Mouse (Mus musculus) testis, adult 2 months (tissue): ENCODE measurements around the gene Hcls1. TPM values are rescaled to one million over a fixed set of nuclear protein-coding genes. Genes with fewer than 3 reads are reported as not detected.

ENCODE experiments used
- H3K27ac ChIP-seq: fragments of 200-500 bp; 2 replicates; pipeline ENCODE4 v1.5.1; 2012; ENCODE audit warnings: low read depth, low read length; ENCODE audit not compliant: control insufficient read depth, insufficient read depth
- H3K27me3 ChIP-seq: fragments of 200-500 bp; 2 replicates; pipeline ENCODE4 v1.6.1; 2012; ENCODE audit warnings: mild to moderate bottlenecking, low read length, moderate library complexity; ENCODE audit not compliant: control insufficient read depth, insufficient read depth
- H3K36me3 ChIP-seq: fragments of 200-500 bp; 2 replicates; pipeline ENCODE4 v1.6.1; 2012; ENCODE audit warnings: mild to moderate bottlenecking, low read length; ENCODE audit not compliant: control insufficient read depth, insufficient read depth
- H3K4me1 ChIP-seq: fragments of 200-500 bp; 2 replicates; pipeline ENCODE4 v1.6.1; 2012; ENCODE audit warnings: low read length; ENCODE audit not compliant: control insufficient read depth, insufficient read depth
- H3K4me3 ChIP-seq: fragments of 200-500 bp; 2 replicates; pipeline ENCODE4 v1.5.1; 2012; ENCODE audit warnings: low read depth, mild to moderate bottlenecking, low read length, moderate library complexity, mixed read lengths; ENCODE audit not compliant: control insufficient read depth
- CTCF ChIP-seq: fragments of 200-500 bp; IDR thresholded peaks from 2 replicates; pipeline ENCODE4 v1.5.1; 2012; ENCODE audit warnings: low read depth, mild to moderate bottlenecking, inconsistent platforms, low read length, moderate library complexity; ENCODE audit not compliant: control insufficient read depth, insufficient read depth, insufficient replicate concordance
- POLR2A ChIP-seq: fragments of 200-500 bp; IDR thresholded peaks from 2 replicates; pipeline ENCODE4 v1.6.1; 2012; ENCODE audit warnings: low read depth, mild to moderate bottlenecking, inconsistent platforms, low read length, moderate library complexity; ENCODE audit not compliant: control insufficient read depth
- polyA plus RNA-seq: library from polyadenylated mRNA; depleted of rRNA; stranded (reverse); fragments of >200 nt; gene quantifications from 2 replicates; pipeline ENCODE4 v1.2.3, GENCODE M21; 2012

The Hcls1 gene
- polyA plus RNA-seq, 1 experiment = 0.75 TPM

DNA sequence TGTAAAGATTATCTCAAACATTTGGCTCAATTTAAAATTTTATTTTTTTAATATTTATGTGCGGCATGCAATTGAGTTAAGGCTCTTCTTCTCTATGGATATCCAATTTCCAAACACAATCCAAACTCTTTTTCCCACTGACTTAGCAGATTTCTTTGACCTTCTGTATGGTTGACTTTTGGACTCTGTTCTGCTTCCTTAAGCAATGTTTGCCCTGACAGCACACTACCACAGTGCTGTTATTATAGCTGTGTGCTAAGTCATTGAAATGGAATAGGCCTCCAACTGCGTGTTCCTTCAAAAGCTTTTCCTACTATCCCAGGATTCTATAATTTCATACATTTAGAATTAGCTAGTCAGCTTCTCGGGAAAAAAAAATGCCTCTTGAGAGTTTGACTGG is 8.8 kb downstream of the Hcls1 start:
- no peaks in the 10 kb centered on the region for H3K27me3 ChIP-seq
- TF ChIP-seq CTCF (no peak), POLR2A (no peak)

GRCm38 (mm10) chr16:36944895-36945424 is 10.2 kb downstream of the Hcls1 start:
- no peaks in the 10 kb centered on the region for H3K36me3 ChIP-seq
- H3K4me3 ChIP-seq = no peak overlapping the region
- no peaks in the 10 kb centered on the region for H3K27me3 ChIP-seq
- no peak overlapping the region for H3K27ac ChIP-seq
- TF ChIP-seq POLR2A = no peak
- TF ChIP-seq CTCF = no peak
- no peaks in the 10 kb centered on the region for H3K4me1 ChIP-seq

More for the DNA sequence above, 8.8 kb downstream of the Hcls1 start:
- H3K27ac ChIP-seq = no peak overlapping the region
- no peaks in the 10 kb centered on the region for H3K4me1 ChIP-seq
- no peaks in the 10 kb centered on the region for H3K36me3 ChIP-seq
- H3K4me3 ChIP-seq = no peak overlapping the region

DNA sequence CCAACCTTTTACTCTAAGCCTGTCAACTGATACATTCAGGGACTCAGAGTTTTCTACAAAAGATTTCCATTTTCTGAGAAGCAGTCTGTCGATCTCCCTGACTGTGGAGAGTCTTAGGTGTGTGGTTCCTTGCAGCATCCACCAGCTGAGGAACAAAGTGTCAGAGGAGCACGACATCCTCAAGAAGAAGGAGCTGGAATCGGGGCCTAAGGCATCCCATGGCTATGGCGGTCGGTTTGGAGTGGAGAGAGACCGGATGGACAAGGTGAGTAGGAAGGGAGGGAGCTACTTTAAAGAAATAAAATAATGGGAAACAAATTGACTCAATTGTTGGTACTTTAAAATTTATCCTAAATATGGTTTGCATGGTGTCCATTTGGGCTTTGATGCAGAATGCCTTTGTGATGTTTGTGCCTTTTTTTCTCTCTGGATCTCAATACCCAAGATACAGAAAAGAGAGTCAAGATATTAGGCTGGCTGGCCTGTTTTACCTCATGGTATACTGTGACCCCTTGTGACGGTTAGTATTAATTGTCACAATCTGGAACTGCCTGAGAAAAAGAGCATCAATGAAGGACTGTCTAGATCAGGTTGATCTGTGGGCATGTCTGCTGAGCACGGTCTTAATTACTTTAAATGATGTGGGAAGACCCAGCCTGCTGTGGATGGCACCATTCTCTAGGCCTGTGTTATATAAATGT is 11.8 kb downstream of the Hcls1 start:
- no peak for TF ChIP-seq POLR2A
- TF ChIP-seq CTCF = no peak
- no peaks in the 10 kb centered on the region for H3K36me3 ChIP-seq
- no peaks in the 10 kb centered on the region for H3K27me3 ChIP-seq
- H3K27ac ChIP-seq = no peak overlapping the region
- no peaks in the 10 kb centered on the region for H3K4me1 ChIP-seq
- 0 out of 2 replicates have a peak overlapping the region, but pooled peaks have one; percentile 13 for H3K4me3 ChIP-seq

- Histone ChIP-seq H3K36me3 (no peaks in the 10 kb centered on the region), H3K27me3 (no peaks in the 10 kb centered on the region), H3K27ac (no peak overlapping the region), H3K4me1 (no peaks in the 10 kb centered on the region), H3K4me3 (no peak overlapping the region)
- TF ChIP-seq CTCF (no peak), POLR2A (no peak)
Measured at GRCm38 (mm10) chr16:36947646-36948197, 12.9 kb downstream of the Hcls1 start.

DNA sequence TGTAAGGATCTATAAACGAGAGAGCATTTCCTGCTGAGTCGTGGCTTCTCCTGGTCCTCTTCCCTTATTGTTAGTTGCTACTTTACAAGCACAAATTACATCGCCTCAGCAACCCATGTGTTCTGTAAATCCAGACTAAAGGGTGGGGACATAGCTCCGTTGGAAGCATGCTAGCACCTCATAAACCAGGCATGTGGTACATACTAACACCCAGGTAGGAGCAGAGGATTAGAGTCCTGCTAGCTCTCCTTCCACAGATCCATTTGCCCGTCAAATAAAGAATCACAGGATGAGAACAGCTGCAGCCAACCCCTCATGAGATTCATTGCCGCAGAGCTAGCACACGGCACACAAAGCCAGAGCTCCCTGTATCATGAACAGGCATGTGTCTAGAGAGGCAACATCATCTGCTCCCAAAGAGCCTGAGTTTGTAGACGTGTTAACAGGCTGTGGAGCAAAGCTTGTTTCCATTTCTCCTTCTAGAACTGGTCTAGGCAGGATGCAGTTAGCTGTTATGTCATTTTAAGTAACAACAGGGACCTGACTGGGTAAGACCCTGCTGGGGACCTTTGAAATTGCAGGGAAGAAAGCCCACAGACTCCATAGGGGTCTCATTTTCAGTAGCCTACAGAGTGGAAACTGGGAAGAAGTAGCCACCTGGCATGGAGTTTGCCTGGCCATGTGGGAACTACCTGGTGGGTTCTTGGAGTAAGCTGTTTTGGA is 15.0 kb downstream of the Hcls1 start:
- Histone ChIP-seq H3K4me1 (no peaks in the 10 kb centered on the region), H3K4me3 (no peak overlapping the region), H3K36me3 (no peaks in the 10 kb centered on the region), H3K27me3 (no peaks in the 10 kb centered on the region), H3K27ac (no peak overlapping the region)
- TF ChIP-seq CTCF = no peak
- TF ChIP-seq POLR2A = no peak

DNA sequence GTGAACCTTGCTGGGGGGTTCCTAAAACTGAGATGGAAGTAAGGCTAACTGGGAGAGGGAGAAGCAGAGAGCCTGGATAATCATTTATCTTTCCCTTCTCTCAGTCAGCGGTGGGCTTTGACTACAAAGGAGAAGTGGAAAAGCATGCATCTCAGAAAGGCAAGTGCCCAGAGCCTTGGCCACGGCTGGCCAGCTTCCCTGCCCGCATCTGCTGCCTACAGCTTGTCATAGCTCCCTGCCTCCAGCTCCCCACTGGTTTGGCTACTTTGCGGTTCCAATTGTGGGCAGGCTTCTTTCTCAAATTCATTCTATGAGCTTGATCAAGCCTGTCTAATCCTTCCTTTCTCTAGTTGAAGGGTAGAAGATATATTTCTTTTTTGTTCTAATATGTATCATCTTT is 16.2 kb downstream of the Hcls1 start:
- no peaks in the 10 kb centered on the region for H3K4me1 ChIP-seq
- H3K4me3 ChIP-seq = no peak overlapping the region
- H3K27ac ChIP-seq = no peak overlapping the region
- TF ChIP-seq POLR2A (no peak), CTCF (no peak)
- H3K27me3 ChIP-seq = no peaks in the 10 kb centered on the region
- H3K36me3 ChIP-seq = no peaks in the 10 kb centered on the region

DNA sequence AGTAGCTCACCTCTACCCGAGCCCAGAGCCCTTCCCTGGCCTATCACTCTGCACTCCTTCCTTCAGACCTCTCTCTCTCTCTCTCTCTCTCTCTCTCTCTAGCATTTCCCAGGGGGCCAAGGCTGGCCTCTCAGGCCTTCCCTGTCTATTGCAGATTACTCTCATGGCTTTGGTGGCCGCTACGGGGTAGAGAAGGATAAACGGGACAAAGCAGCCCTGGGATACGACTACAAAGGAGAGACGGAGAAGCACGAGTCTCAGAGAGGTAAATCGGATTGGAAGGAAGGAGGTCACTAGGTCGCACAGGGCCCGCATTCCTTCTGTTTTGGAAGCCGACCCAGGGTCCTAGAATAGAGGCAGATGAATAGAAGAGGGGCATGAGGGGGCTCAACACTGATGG is 20.3 kb downstream of the Hcls1 start:
- no peak overlapping the region for H3K27ac ChIP-seq
- no peaks in the 10 kb centered on the region for H3K36me3 ChIP-seq
- no peak for TF ChIP-seq POLR2A
- TF ChIP-seq CTCF = no peak
- H3K4me3 ChIP-seq = no peak overlapping the region
- no peaks in the 10 kb centered on the region for H3K27me3 ChIP-seq
- no peaks in the 10 kb centered on the region for H3K4me1 ChIP-seq
